Mouse (Mus musculus) adrenal gland, adult 18-20 months (tissue): Measurements from ENCODE around the gene Mapk1. TPM values are rescaled to one million over a fixed set of nuclear protein-coding genes. Genes with fewer than 3 reads are reported as not detected.
A peak's percentile ranks its signal among the peaks of the same experiment; 100 is the strongest.
"Not testable (repeated sequence)": the region's sequence is repeated elsewhere in the genome, so short reads cannot be mapped to it uniquely, and the experiment has no call there.

ENCODE experiments used
- DNase-seq, 2 experiments: peaks; one replicate each; pipeline ENCODE4 v3.0.0; 2021 to 2022; ENCODE audit warnings: low spot score in 2 of 2
- long read RNA-seq, 2 experiments: library from polyadenylated mRNA; stranded (forward); transcript quantifications; one replicate each; pipeline ENCODE4 v2.0.0; 2021
- total RNA-seq, 2 experiments: library from RNA; stranded (reverse); gene quantifications; 1 replicate in 1 of 2; 2 replicates in 1 of 2; pipeline ENCODE4 v1.2.3; 2021

The Mapk1 gene
- total RNA-seq: 100 to 1,000 TPM; 157 to 186 TPM
- long read RNA-seq, experiment 1, full-length matches to known transcripts: 61 of 72 reads
- long read RNA-seq, experiment 1, partial matches to known transcripts: 5 of 72 reads
- long read RNA-seq, experiment 1, other reads (novel, unspliced or antisense): 6 of 72 reads
- long read RNA-seq, experiment 2, full-length matches to known transcripts: 163 of 192 reads
- long read RNA-seq, experiment 2, partial matches to known transcripts: 16 of 192 reads
- long read RNA-seq, experiment 2, other reads (novel, unspliced or antisense): 13 of 192 reads

GRCm38 (mm10) chr16:16983131-16983533 lies at the start of gene Mapk1:
Gene Mapk1 (plus strand): TSS chr16:16983382.
- DNase-seq: peak; percentile 93 to 94

DNA sequence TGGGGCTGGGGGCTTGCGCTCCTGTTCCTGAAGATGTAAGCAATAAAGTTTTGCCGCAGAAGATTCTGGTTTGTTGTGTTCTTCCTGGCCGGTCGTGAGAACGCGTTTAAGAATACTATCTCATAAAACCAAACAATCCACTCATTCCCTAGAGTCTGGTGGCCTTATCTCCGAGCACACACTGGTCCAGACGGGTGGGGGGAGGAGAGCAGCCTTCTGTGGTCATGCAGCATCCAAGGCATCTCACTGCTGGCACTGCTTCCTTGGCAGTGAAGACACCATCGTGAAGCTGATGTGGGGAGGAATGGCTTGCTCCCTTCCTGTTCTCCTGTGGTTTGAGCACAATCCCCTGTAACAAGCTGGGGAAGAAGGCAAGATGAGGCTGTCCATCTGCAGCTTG lies 43.6 kb upstream of the Mapk1 start:
- DNase-seq: no peak

GRCm38 (mm10) chr16:16941078-16941477 lies 42.1 kb upstream of the Mapk1 start:
- DNase-seq: no peak

GRCm38 (mm10) chr16:16958575-16958974 lies 24.6 kb upstream of the Mapk1 start:
- DNase-seq: no peak

DNA sequence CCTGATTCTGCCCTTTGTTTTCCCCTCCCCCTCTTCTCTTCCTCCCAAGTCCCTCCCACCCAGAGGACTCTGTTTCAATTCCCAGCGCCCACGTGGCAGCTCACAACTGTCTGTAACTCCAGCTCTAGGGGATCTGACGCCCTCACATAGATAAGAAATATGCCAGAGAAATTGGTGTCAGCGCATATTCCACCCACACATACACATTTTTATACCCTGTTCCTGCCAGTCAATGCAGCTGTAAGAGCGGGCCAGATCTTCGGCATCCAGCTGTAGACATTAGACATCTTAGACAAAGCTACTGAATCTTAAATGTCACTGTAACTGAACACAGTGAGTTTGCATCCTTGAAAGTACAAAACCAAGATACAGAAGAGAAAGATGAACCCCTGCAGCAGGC lies 23.3 kb upstream of the Mapk1 start:
- no peak for DNase-seq

DNA sequence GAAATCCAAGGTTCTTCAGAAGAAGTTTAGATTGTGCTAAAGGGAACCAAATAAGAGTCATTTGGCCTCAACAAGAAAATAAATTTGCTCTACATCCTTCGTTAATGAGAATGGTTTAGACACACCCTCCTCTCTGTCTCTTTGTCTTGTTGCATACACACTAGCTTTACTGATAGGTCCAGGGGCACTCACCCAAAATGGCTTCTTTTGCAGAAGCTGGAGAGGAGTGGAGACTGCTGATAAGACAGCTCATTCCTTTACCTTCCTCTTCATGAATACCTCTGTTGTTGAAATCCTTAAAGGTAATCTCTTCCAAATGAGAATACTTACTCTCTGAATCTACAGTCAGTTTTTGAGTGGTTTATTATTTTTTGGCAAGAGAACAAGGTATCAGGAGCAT lies 18.0 kb upstream of the Mapk1 start:
- no peak for DNase-seq

DNA sequence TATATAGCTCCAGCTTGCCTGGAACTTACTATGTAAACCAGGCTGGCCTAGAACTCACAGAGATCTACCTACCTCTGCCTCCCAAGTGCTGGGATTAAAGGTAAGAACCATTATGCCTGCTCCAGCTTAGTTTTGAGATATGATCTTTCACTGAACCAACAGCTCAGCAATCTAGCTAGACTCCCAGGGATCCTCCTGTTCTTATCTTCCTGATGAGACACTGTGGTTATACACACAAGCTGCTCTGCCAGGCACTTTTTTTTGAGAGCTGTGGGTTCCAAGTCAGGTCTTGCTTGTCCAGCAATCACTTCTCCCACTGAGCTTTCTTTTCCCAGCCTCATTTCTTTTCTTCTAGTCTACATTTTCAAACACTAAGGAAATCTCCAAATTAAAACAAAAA lies 16.9 kb upstream of the Mapk1 start:
- no peak for DNase-seq

- DNase-seq: no peak
These were observed 5.1 kb upstream of the Mapk1 start for GRCm38 (mm10) chr16:16978061-16978460.

- no peak for DNase-seq
These were observed 4.4 kb upstream of the Mapk1 start for GRCm38 (mm10) chr16:16978765-16979164.

- no peak for DNase-seq
These were observed 546 bp upstream of the Mapk1 start for GRCm38 (mm10) chr16:16982636-16983035.

- DNase-seq: peak in 1 of 2 experiments; percentile 56
These were observed 596 bp downstream of the Mapk1 start for GRCm38 (mm10) chr16:16983534-16984422.

- DNase-seq: no peak
These were observed 1.3 kb downstream of the Mapk1 start for GRCm38 (mm10) chr16:16984423-16984941.

DNA sequence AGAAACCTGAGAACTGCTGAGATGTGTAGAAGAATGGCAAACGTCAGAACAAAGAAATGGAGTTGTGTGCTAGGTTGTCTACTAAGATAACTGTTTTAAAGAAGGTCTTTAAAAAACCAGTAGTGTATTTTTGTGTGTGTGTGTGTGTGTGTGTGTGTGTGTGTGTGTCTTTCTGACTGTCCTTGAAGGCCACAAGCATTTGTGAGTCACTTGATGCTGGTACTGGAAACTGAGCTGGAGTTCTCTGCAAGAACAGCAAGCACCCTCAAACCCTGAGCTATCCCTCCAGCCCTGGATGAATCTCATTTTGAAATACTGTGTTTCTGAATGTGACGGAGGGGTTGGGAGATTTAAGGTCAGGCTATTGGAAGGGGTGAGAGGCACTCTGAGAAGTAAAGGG lies 4.1 kb downstream of the Mapk1 start:
- no peak for DNase-seq

- no peak for DNase-seq
These were observed 5.7 kb downstream of the Mapk1 start for GRCm38 (mm10) chr16:16988842-16989241.

GRCm38 (mm10) chr16:16990021-16990420 lies 6.8 kb downstream of the Mapk1 start:
- DNase-seq: no peak

GRCm38 (mm10) chr16:16994426-16995052 lies 11.4 kb downstream of the Mapk1 start:
- DNase-seq: no peak

DNA sequence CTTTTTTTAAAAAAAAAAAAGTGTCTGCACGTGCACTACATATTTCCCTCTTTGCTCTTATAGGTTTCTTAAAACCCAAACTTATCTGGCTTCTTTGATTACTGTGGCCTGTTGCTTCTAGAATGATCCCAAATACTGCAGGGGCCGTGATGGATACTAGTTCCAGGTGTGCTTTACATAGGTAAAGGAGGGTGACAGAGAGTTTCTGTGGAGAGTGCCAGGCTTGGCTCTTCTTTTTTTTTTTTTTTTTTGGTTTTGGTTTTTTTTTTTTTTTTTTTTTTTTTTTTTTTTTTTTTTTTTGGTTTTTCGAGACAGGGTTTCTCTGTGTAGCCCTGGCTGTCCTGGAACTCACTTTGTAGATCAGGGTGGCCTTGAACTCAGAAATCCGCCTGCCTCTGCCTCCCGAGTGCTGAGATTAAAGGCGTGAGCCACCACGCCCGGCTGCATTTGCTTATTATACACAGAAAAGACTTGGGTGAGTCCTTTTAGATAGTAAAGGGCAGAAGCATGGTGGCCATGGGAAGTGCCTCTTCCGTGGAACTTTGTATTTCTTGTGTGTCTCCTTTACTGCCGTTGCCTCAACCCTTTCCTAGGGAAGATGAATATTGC lies 13.0 kb downstream of the Mapk1 start:
- not testable (repeated sequence) for DNase-seq

- DNase-seq: no peak
These were observed 17.9 kb downstream of the Mapk1 start for GRCm38 (mm10) chr16:17001109-17001508.

- DNase-seq: no peak
These were observed 23.9 kb downstream of the Mapk1 start for GRCm38 (mm10) chr16:17007070-17007469.

DNA sequence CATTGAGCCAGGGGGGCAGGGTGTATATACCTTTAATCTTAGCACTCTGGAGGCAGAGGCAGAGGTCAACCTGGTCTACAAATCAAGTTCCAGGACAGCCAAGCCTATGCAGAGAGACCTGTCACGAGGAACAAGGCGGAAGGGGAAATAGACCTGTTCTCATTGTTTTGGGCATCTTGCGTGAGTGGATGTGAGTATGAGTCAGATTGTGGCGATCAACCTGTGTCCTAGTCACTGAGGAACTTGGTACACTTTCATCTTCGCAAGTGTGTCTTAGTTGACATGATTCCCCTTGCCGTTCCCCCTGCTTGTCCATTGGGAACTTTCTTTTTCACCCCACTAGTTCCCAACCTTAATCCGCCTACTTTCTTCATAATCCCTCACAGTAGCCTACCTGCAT lies 26.9 kb downstream of the Mapk1 start:
- no peak for DNase-seq

GRCm38 (mm10) chr16:17012583-17012982 lies 29.4 kb downstream of the Mapk1 start:
- DNase-seq: no peak
